Mouse (Mus musculus) heart, postnatal 0 days (tissue): ENCODE data around the gene Tiam1. TPM values are rescaled to one million over a fixed set of nuclear protein-coding genes. Genes with fewer than 3 reads are reported as not detected.

Experiments used
- ATAC-seq: fragments of 200-750 bp; cut with Nextera tagmentation; 2 replicates; pipeline ENCODE4 v1.8.0; 2017; ENCODE audit warnings: low read depth, moderate number of reproducible peaks, moderate library complexity; ENCODE audit not compliant: insufficient read depth
- DNase-seq: peaks from one replicate; pipeline ENCODE4 v3.0.0-alpha.2; 2016; ENCODE audit warnings: low spot score
- H3K27ac ChIP-seq: fragments of 300-500 bp; sonication (generic); 2 replicates; pipeline ENCODE4 v1.5.1; 2014; ENCODE audit warnings: low read depth, mild to moderate bottlenecking
- H3K27me3 ChIP-seq: fragments of 300-500 bp; sonication (generic); 2 replicates; pipeline ENCODE4 v1.6.1; 2014; ENCODE audit warnings: low read length, mixed read lengths; ENCODE audit not compliant: control insufficient read depth, insufficient read depth
- H3K36me3 ChIP-seq: fragments of 300-500 bp; sonication (generic); replicated peaks from 2 replicates; pipeline ENCODE4 v1.6.1; 2014; ENCODE audit warnings: low read length, mixed read lengths; ENCODE audit not compliant: control insufficient read depth, insufficient read depth
- H3K4me1 ChIP-seq: fragments of 300-500 bp; sonication (generic); 2 replicates; pipeline ENCODE4 v1.6.1; 2014; ENCODE audit warnings: antibody characterized with exemption; ENCODE audit not compliant: control insufficient read depth, insufficient read depth
- H3K4me2 ChIP-seq: fragments of 300-500 bp; sonication (generic); 2 replicates; pipeline ENCODE4 v1.6.1; 2014; ENCODE audit warnings: low read depth, mild to moderate bottlenecking, low read length, moderate library complexity
- H3K4me3 ChIP-seq: fragments of 300-500 bp; sonication (generic); 2 replicates; pipeline ENCODE4 v1.5.1; 2014; ENCODE audit warnings: low read depth, low read length
- H3K9ac ChIP-seq: fragments of 300-500 bp; sonication (generic); replicated peaks from 2 replicates; pipeline ENCODE4 v1.6.1; 2014; ENCODE audit warnings: low read depth, low read length, mixed read lengths
- H3K9me3 ChIP-seq: fragments of 300-500 bp; sonication (generic); replicated peaks from 2 replicates; pipeline ENCODE4 v1.6.1; 2016; ENCODE audit warnings: low read length; ENCODE audit not compliant: control insufficient read depth
- CTCF ChIP-seq: IDR thresholded peaks from 2 replicates; pipeline ENCODE4 v1.5.1; 2016; ENCODE audit warnings: antibody characterized with exemption, control low read depth, low read depth
- EP300 ChIP-seq: IDR thresholded peaks from 2 replicates; pipeline ENCODE4 v1.6.1; 2016; ENCODE audit warnings: antibody characterized with exemption, low read depth
- WGBS: fragments of 180-500 bp; shearing (Covaris S2); extraction: QIAGEN DNeasy Blood & Tissue Kit; methylation state at CpG from one replicate; pipeline ENCODE4 v1.1.7; 2014; 5-methylcytosine and 5-hydroxymethylcytosine counted together
- polyA plus RNA-seq: library from polyadenylated mRNA; unstranded; fragments of >200 nt; fragmentation: Nextera tagmentation; extraction: Ambion mirVana; gene quantifications from 2 replicates; pipeline ENCODE4 v1.2.1, GENCODE M21; 2015
- total RNA-seq: library from RNA; depleted of rRNA; stranded (reverse); fragments of >200 nt; gene quantifications from 2 replicates; pipeline ENCODE4 v1.2.3, GENCODE M21; 2014; ENCODE audit warnings: low replicate concordance

The Tiam1 gene
- total and polyA plus RNA-seq, 2 experiments from 2014 or later: 2.6 to 3.6 TPM

DNA sequence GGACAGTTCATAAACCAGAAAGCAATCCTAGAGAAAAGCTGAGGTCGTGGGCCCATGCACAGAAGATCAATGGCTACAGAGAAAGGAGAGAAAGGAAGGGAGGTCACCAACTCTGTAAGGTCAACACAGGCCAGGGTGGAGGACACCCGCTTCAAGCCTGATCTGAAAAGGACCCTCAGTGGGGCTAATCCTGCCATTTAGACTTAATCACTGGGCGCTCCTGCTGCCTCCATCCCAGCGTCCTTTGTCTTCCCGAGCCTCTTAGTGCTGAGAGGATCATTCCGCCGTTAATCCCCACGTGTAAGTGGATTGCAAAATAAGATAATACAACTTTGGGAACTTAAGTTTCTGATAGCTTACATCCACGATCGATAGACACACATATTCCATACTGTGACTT lies 11.2 kb downstream of the Tiam1 start:
- ATAC-seq: no peak
- H3K36me3 ChIP-seq: no peaks in the 10 kb centered on the region
- no peaks in the 10 kb centered on the region for H3K9me3 ChIP-seq
- 54% methylated on average over 10 of the region's 10 CpGs for WGBS
- no peak overlapping the region for H3K4me2 ChIP-seq
- DNase-seq: no peak
- no peak overlapping the region for H3K4me3 ChIP-seq
- no peak overlapping the region for H3K27ac ChIP-seq
- no peak overlapping the region for H3K9ac ChIP-seq
- H3K4me1 ChIP-seq: 0 out of 2 replicates have a peak, but pooled peaks cover under 1% of the 10 kb centered on the region
- no peaks in the 10 kb centered on the region for H3K27me3 ChIP-seq
- TF ChIP-seq CTCF: no peak
- TF ChIP-seq EP300: no peak

DNA sequence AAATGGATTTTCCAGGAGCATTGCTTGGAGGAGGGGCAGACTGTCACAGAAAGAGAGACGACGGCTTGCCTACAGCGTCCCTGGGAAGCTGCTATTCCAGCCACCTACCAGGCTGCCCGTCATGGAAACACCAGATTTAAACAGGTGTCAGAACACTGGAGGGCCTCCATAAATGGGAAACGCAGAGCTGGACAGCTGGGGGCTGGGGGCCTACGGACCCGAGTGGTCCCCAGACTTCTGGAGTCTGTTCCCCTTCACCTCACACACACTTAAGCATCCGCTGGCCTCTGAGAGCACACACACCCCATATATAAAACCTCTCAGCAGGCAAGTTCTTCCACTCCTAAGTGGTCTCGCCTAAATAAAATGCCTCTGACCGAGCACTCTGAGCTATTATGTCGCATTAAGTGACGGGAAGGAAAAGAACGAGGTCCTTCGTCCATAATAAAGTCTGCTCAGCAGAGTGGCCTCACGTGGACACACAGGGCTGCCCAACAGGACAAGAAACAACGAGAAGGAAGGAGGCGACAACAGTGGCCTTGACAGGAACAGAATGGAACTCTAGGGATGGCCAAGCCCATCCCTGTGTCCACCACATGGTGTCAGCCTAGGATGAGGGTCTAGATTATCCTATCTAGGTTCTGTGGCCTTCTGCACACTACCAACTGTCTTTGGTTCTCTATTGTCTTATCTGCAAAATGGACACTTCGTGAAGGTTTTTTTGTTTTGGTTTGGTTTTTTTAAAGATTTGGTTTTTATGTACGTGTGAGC lies 14.6 kb downstream of the Tiam1 start:
- Histone ChIP-seq H3K27me3 (no peaks in the 10 kb centered on the region), H3K27ac (no peak overlapping the region), H3K4me3 (no peak overlapping the region), H3K9ac (no peak overlapping the region), H3K4me1 (peaks cover 8% of the 10 kb centered on the region; the same call in 1 of the 2 replicates), H3K36me3 (no peaks in the 10 kb centered on the region), H3K9me3 (no peaks in the 10 kb centered on the region), H3K4me2 (no peak overlapping the region)
- TF ChIP-seq EP300: no peak
- no peak for TF ChIP-seq CTCF
- peak; percentile 30 for DNase-seq
- ATAC-seq: peak; percentile 41; the same call in 1 of the 2 replicates
- 47% methylated on average over 19 of the region's 19 CpGs for WGBS

DNA sequence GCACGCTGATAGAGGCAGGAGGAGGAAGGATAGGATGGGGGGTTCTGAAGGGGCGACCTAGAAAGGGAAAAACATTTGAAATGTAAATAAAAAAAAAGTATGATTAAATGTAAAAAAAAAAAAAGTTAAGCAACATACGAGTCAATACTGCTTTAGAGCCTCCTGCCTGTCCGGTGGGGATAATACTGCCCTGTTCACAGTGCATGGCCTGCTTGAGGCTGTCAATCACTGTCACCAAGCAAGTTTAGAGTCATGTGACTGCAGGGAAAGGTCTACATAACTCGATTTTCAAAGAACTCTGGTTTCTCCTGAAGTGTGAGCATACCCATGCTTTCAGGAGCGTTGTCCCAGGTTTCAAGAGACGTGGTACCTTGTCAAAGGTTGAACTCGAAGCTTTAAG lies 15.2 kb downstream of the Tiam1 start:
- Histone ChIP-seq H3K27me3 (no peaks in the 10 kb centered on the region), H3K4me3 (no peak overlapping the region), H3K36me3 (no peaks in the 10 kb centered on the region), H3K9me3 (no peaks in the 10 kb centered on the region), H3K4me2 (no peak overlapping the region), H3K9ac (no peak overlapping the region), H3K27ac (no peak overlapping the region), H3K4me1 (peaks cover 8% of the 10 kb centered on the region; the same call in 1 of the 2 replicates)
- TF ChIP-seq EP300 (no peak), CTCF (no peak)
- no peak for DNase-seq
- 69% methylated on average over 8 of the region's 8 CpGs for WGBS
- ATAC-seq: no peak

DNA sequence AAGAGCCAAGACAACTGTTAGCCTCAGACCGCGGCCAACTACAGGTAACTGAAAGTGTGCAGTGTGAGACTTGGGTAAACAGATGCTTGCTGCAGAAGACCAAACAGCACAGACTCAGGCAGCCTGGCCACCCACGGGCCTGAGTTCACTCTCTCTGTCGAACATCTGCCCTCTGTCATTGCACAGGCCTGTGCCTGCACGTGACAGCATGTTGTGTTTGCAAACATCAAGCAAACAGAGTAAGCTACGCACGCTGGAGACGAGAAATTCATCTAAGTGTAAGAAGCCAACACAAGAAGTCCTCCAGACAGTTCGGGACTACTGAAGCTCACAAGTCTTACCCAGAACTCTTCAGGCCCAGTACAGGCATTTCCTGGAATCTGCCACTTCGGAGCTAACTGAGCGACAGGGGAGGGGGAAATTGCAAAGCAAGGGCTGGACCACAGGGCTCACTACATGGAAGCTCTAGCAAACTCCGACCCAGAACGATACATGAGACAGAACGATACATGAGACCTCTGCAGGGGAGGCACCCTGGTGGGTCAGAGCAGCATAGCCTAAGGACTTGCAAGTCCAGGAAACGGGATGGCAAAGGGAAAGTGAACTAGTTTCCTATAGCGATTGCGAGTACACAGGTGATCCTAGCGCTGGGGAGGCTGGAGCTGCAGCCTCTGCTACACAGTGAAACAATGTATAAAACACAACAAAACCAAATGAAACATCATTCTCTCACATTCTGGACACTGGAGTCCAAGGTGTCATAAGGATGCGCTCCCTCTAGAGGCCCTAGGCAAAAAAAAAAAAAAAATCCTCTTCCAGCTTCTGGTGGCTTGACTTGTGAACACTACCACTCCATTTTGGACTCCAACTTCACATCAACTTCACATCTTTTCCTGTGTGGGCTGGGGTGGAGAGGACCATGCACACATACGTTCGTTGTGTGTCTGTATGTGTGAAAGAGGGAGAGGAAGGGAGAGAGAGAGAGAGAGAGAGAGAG lies 18.0 kb downstream of the Tiam1 start:
- Histone ChIP-seq H3K4me1 (peaks cover 8% of the 10 kb centered on the region; the same call in 1 of the 2 replicates), H3K4me2 (no peak overlapping the region)

DNA sequence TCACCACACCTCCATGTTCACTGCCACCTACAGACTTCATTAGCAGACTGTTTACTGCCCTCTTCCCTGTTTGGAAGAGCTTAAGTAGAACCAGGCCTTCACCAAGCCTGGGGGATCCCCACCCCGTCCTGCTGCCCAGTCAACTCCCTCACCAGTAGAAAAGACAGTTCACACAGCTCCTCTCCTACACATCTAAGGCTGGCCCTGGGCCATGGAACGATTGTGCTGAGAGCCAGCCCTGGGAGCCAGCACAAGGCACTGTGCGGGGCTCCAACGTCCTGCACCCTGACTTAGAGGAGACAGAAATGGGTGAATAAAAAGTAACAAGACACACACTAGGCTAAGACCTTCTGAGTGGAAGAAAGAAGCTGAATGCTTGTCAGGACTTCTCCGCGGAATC lies 20.5 kb downstream of the Tiam1 start:
- H3K4me1 ChIP-seq: peaks cover 8% of the 10 kb centered on the region; the same call in 1 of the 2 replicates
- H3K4me3 ChIP-seq: no peak overlapping the region
- H3K36me3 ChIP-seq: no peaks in the 10 kb centered on the region
- DNase-seq (no peak), ATAC-seq (peak; percentile 9; the same call in 1 of the 2 replicates)
- no peak overlapping the region for H3K27ac ChIP-seq
- no peak overlapping the region for H3K9ac ChIP-seq
- TF ChIP-seq CTCF: no peak
- no peak for TF ChIP-seq EP300
- peaks cover 4% of the 10 kb centered on the region for H3K9me3 ChIP-seq
- 68% methylated on average over 6 of the region's 6 CpGs for WGBS
- H3K27me3 ChIP-seq: no peaks in the 10 kb centered on the region
- H3K4me2 ChIP-seq: no peak overlapping the region

More for the DNA sequence above, 18.0 kb downstream of the Tiam1 start:
- no peak for TF ChIP-seq EP300
- peak; percentile 2; the same call in 1 of the 2 replicates for TF ChIP-seq CTCF
- no peak overlapping the region for H3K4me3 ChIP-seq
- H3K27ac ChIP-seq: no peak overlapping the region
- H3K9me3 ChIP-seq: no peaks in the 10 kb centered on the region
- ATAC-seq (no peak), DNase-seq (no peak)
- no peak overlapping the region for H3K9ac ChIP-seq
- H3K36me3 ChIP-seq: no peaks in the 10 kb centered on the region
- 69% methylated on average over 21 of the region's 21 CpGs for WGBS
- no peaks in the 10 kb centered on the region for H3K27me3 ChIP-seq
